Mouse (Mus musculus) heart, embryonic 10.5 days (tissue): Measurements from ENCODE around the gene Pecam1. TPM values are rescaled to one million over a fixed set of nuclear protein-coding genes. Genes with fewer than 3 reads are reported as not detected.
A peak's percentile ranks its signal among the peaks of the same experiment; 100 is the strongest.

Experiments used
- DNase-seq: peaks from one replicate; pipeline ENCODE4 v3.0.0-alpha.2; 2017; ENCODE audit warnings: low spot score
- H3K27ac ChIP-seq: fragments of 300-500 bp; sonication (generic); 2 replicates; pipeline ENCODE4 v1.5.1; 2016; ENCODE audit warnings: mild to moderate bottlenecking
- H3K27me3 ChIP-seq: fragments of 300-500 bp; sonication (generic); 2 replicates; pipeline ENCODE4 v1.6.1; 2016; ENCODE audit warnings: mild to moderate bottlenecking; ENCODE audit not compliant: poor library complexity, insufficient read depth, severe bottlenecking
- H3K36me3 ChIP-seq: fragments of 300-500 bp; sonication (generic); 2 replicates; pipeline ENCODE4 v1.6.1; 2016; ENCODE audit warnings: mild to moderate bottlenecking, moderate library complexity
- H3K4me1 ChIP-seq: fragments of 300-500 bp; sonication (generic); 2 replicates; pipeline ENCODE4 v1.6.1; 2016; ENCODE audit warnings: mild to moderate bottlenecking
- H3K4me3 ChIP-seq: fragments of 300-500 bp; sonication (generic); 2 replicates; pipeline ENCODE4 v1.5.1; 2016; ENCODE audit warnings: mild to moderate bottlenecking, moderate library complexity
- H3K9me3 ChIP-seq: fragments of 300-500 bp; sonication (generic); 2 replicates; pipeline ENCODE4 v1.6.1; 2016; ENCODE audit warnings: mild to moderate bottlenecking, moderate library complexity
- WGBS: fragments of 180-500 bp; shearing (Covaris S2); methylation state at CpG from one replicate; pipeline ENCODE4 v1.1.7; 2016; 5-methylcytosine and 5-hydroxymethylcytosine counted together
- polyA plus RNA-seq: library from polyadenylated mRNA; unstranded; fragments of >200 nt; fragmentation: Nextera tagmentation; extraction: Ambion mirVana; gene quantifications from 2 replicates; pipeline ENCODE4 v1.2.1, GENCODE M21; 2016

Pecam1 gene
- polyA plus RNA-seq, 1 experiment from 2014 or later = 40.6 TPM

- 65% methylated on average over 8 of the region's 8 CpGs for whole genome bisulfite sequencing
- no peaks in the 10 kb centered on the region for H3K9me3 ChIP-seq
- peak overlapping the region; percentile 84 for H3K27ac ChIP-seq
- H3K36me3 ChIP-seq = no peaks in the 10 kb centered on the region; the same call in 1 of the 2 replicates
- peaks cover 78% of the 10 kb centered on the region for H3K4me1 ChIP-seq
- H3K27me3 ChIP-seq = no peaks in the 10 kb centered on the region
- peak overlapping the region; percentile 40 for H3K4me3 ChIP-seq
- no peak for DNase-seq
Measured at GRCm38 (mm10) chr11:106673727-106674611, 76.5 kb downstream of the Pecam1 start.

GRCm38 (mm10) chr11:106672919-106673505, 77.4 kb downstream of the Pecam1 start:
- Histone ChIP-seq H3K9me3 (no peaks in the 10 kb centered on the region), H3K4me1 (peaks cover 75% of the 10 kb centered on the region), H3K27me3 (no peaks in the 10 kb centered on the region), H3K27ac (peak overlapping the region; percentile 18; the same call in 1 of the 2 replicates), H3K36me3 (no peaks in the 10 kb centered on the region; the same call in 1 of the 2 replicates), H3K4me3 (no peak overlapping the region)
- 79% methylated on average over 5 of the region's 5 CpGs for WGBS
- DNase-seq = no peak

GRCm38 (mm10) chr11:106671801-106672200, 78.6 kb downstream of the Pecam1 start:
- Histone ChIP-seq H3K9me3 (no peaks in the 10 kb centered on the region), H3K27me3 (no peaks in the 10 kb centered on the region), H3K4me1 (peaks cover 64% of the 10 kb centered on the region), H3K27ac (peak overlapping the region; percentile 33; the same call in 1 of the 2 replicates), H3K4me3 (no peak overlapping the region), H3K36me3 (no peaks in the 10 kb centered on the region; the same call in 1 of the 2 replicates)
- DNase-seq = no peak
- WGBS = 82% methylated on average over 8 of the region's 8 CpGs

- 66% methylated on average over 4 of the region's 4 CpGs for WGBS
- peaks cover 64% of the 10 kb centered on the region for H3K4me1 ChIP-seq
- no peak for DNase-seq
Measured at GRCm38 (mm10) chr11:106670951-106671478, 79.4 kb downstream of the Pecam1 start.

GRCm38 (mm10) chr11:106670266-106670665, 80.2 kb downstream of the Pecam1 start:
- Histone ChIP-seq H3K4me1 (peaks cover 57% of the 10 kb centered on the region), H3K27me3 (no peaks in the 10 kb centered on the region), H3K4me3 (no peak overlapping the region), H3K36me3 (no peaks in the 10 kb centered on the region; the same call in 1 of the 2 replicates), H3K9me3 (no peaks in the 10 kb centered on the region), H3K27ac (peak overlapping the region; percentile 52; the same call in 1 of the 2 replicates)
- DNase-seq = no peak
- WGBS = 63% methylated on average over 3 of the region's 3 CpGs

More at GRCm38 (mm10) chr11:106670951-106671478, 79.4 kb downstream of the Pecam1 start:
- Histone ChIP-seq H3K9me3 (no peaks in the 10 kb centered on the region), H3K27ac (0 out of 2 replicates have a peak overlapping the region, but pooled peaks have one; percentile 37), H3K36me3 (no peaks in the 10 kb centered on the region; the same call in 1 of the 2 replicates), H3K27me3 (no peaks in the 10 kb centered on the region), H3K4me3 (no peak overlapping the region)

- Histone ChIP-seq H3K4me3 (no peak overlapping the region), H3K27me3 (no peaks in the 10 kb centered on the region), H3K4me1 (peaks cover 52% of the 10 kb centered on the region), H3K9me3 (no peaks in the 10 kb centered on the region), H3K36me3 (no peaks in the 10 kb centered on the region; the same call in 1 of the 2 replicates), H3K27ac (peak overlapping the region; percentile 52; the same call in 1 of the 2 replicates)
- no peak for DNase-seq
- 13% methylated on average over 9 of the region's 9 CpGs for WGBS
Measured at GRCm38 (mm10) chr11:106669873-106670173, 80.6 kb downstream of the Pecam1 start.

GRCm38 (mm10) chr11:106669102-106669872, 81.1 kb downstream of the Pecam1 start:
- Histone ChIP-seq H3K27me3 (no peaks in the 10 kb centered on the region), H3K4me3 (no peak overlapping the region), H3K27ac (peak overlapping the region; percentile 52; the same call in 1 of the 2 replicates), H3K4me1 (peaks cover 47% of the 10 kb centered on the region), H3K9me3 (no peaks in the 10 kb centered on the region), H3K36me3 (no peaks in the 10 kb centered on the region; the same call in 1 of the 2 replicates)
- no peak for DNase-seq
- 38% methylated on average over 8 of the region's 8 CpGs for WGBS

GRCm38 (mm10) chr11:106668336-106668735, 82.1 kb downstream of the Pecam1 start:
- Histone ChIP-seq H3K9me3 (no peaks in the 10 kb centered on the region), H3K4me1 (peaks cover 42% of the 10 kb centered on the region), H3K4me3 (no peak overlapping the region), H3K27ac (no peak overlapping the region), H3K36me3 (no peaks in the 10 kb centered on the region; the same call in 1 of the 2 replicates), H3K27me3 (no peaks in the 10 kb centered on the region)
- DNase-seq = no peak
- 65% methylated on average over 7 of the region's 7 CpGs for WGBS

GRCm38 (mm10) chr11:106667855-106668254, 82.6 kb downstream of the Pecam1 start:
- no peak overlapping the region for H3K27ac ChIP-seq
- H3K4me3 ChIP-seq = no peak overlapping the region
- H3K9me3 ChIP-seq = no peaks in the 10 kb centered on the region
- DNase-seq = no peak
- 79% methylated on average over 11 of the region's 11 CpGs for WGBS
- H3K4me1 ChIP-seq = peaks cover 37% of the 10 kb centered on the region
- H3K36me3 ChIP-seq = no peaks in the 10 kb centered on the region; the same call in 1 of the 2 replicates
- H3K27me3 ChIP-seq = no peaks in the 10 kb centered on the region

GRCm38 (mm10) chr11:106666470-106667107, 83.8 kb downstream of the Pecam1 start:
- Histone ChIP-seq H3K27ac (no peak overlapping the region), H3K27me3 (no peaks in the 10 kb centered on the region), H3K4me1 (peaks cover 31% of the 10 kb centered on the region), H3K9me3 (no peaks in the 10 kb centered on the region), H3K36me3 (no peaks in the 10 kb centered on the region; the same call in 1 of the 2 replicates), H3K4me3 (no peak overlapping the region)
- no peak for DNase-seq
- 83% methylated on average over 14 of the region's 14 CpGs for WGBS

- WGBS = 71% methylated on average over 2 of the region's 2 CpGs
Measured at GRCm38 (mm10) chr11:106665841-106666240, 84.6 kb downstream of the Pecam1 start.

GRCm38 (mm10) chr11:106665328-106665727, 85.1 kb downstream of the Pecam1 start:
- Histone ChIP-seq H3K4me3 (no peak overlapping the region), H3K36me3 (no peaks in the 10 kb centered on the region), H3K4me1 (peaks cover 31% of the 10 kb centered on the region), H3K9me3 (no peaks in the 10 kb centered on the region), H3K27ac (no peak overlapping the region), H3K27me3 (no peaks in the 10 kb centered on the region)
- no peak for DNase-seq
- 78% methylated on average over 4 of the region's 4 CpGs for WGBS

More at GRCm38 (mm10) chr11:106665841-106666240, 84.6 kb downstream of the Pecam1 start:
- no peaks in the 10 kb centered on the region for H3K27me3 ChIP-seq
- H3K9me3 ChIP-seq = no peaks in the 10 kb centered on the region
- H3K36me3 ChIP-seq = no peaks in the 10 kb centered on the region
- peak overlapping the region; percentile 37 for H3K27ac ChIP-seq
- no peak for DNase-seq
- no peak overlapping the region for H3K4me3 ChIP-seq
- H3K4me1 ChIP-seq = peaks cover 29% of the 10 kb centered on the region
